Mouse (Mus musculus) hindbrain, postnatal 0 days (tissue): ENCODE measurements at regions not wholly inside any gene's neighbourhood (a gene's known extent, or its start where the extent isn't known, plus 50 kb on each side); places are given as distances from the start of the nearest gene placed in this dataset.

Source experiments
- ATAC-seq: fragments of 200-750 bp; cut with Nextera tagmentation; 2 replicates; pipeline ENCODE4 v1.8.0; 2017; ENCODE audit warnings: mild to moderate bottlenecking, moderate TSS enrichment, moderate library complexity
- DNase-seq: peaks from one replicate; pipeline ENCODE4 v3.0.0-alpha.2; 2015; ENCODE audit warnings: low spot score
- H3K27ac ChIP-seq: fragments of 300-500 bp; sonication (generic); 2 replicates; pipeline ENCODE4 v1.5.1; 2014; ENCODE audit warnings: mild to moderate bottlenecking
- H3K27me3 ChIP-seq: fragments of 300-500 bp; sonication (generic); 2 replicates; pipeline ENCODE4 v1.6.1; 2014; ENCODE audit warnings: low read length, mixed read lengths; ENCODE audit not compliant: insufficient read depth
- H3K36me3 ChIP-seq: fragments of 300-500 bp; sonication (generic); 2 replicates; pipeline ENCODE4 v1.6.1; 2014; ENCODE audit warnings: low read length, mixed read lengths; ENCODE audit not compliant: insufficient read depth
- H3K4me1 ChIP-seq: fragments of 300-500 bp; sonication (generic); 2 replicates; pipeline ENCODE4 v1.6.1; 2014; ENCODE audit warnings: antibody characterized with exemption, low read length, mixed read lengths; ENCODE audit not compliant: insufficient read depth
- H3K4me2 ChIP-seq: fragments of 300-500 bp; sonication (generic); 2 replicates; pipeline ENCODE4 v1.6.1; 2014; ENCODE audit warnings: low read depth, mild to moderate bottlenecking, low read length, moderate library complexity, mixed read lengths
- H3K4me3 ChIP-seq: fragments of 300-500 bp; sonication (generic); 2 replicates; pipeline ENCODE4 v1.5.1; 2014; ENCODE audit warnings: low read length
- H3K9ac ChIP-seq: fragments of 300-500 bp; sonication (generic); replicated peaks from 2 replicates; pipeline ENCODE4 v1.6.1; 2014; ENCODE audit warnings: mild to moderate bottlenecking, low read length, moderate library complexity, mixed read lengths
- H3K9me3 ChIP-seq: fragments of 300-500 bp; sonication (generic); 2 replicates; pipeline ENCODE4 v1.6.1; 2016; ENCODE audit warnings: low read length, mixed read lengths
- CTCF ChIP-seq: IDR thresholded peaks from 2 replicates; pipeline ENCODE4 v1.5.1; 2016; ENCODE audit warnings: antibody characterized with exemption, control low read depth, low read depth
- whole genome bisulfite sequencing: fragments of 180-500 bp; shearing (Covaris S2); extraction: QIAGEN DNeasy Blood & Tissue Kit; methylation state at CpG from one replicate; pipeline ENCODE4 v1.1.7; 2014; 5-methylcytosine and 5-hydroxymethylcytosine counted together

DNA sequence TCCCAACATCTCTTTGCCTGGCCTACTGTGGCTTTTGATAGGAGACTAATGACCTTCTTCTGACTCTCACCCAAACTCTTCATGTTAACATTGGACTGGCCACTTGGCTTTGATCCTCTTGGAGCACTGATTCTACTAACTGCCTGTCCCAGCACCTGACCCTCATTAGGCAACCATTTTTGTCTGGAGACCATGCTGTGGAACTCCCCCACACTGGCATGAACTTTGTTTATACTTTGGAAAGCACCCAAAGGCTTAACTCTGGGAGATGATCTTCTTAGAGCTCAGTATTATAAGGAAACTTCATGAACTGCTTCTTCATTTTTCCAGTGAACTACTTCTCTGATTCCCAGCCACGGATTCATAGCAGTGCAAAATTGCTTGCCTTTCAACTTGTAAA, 56.6 kb upstream of the P2ry10 start:
- DNase-seq (no peak), ATAC-seq (no peak)
- Histone ChIP-seq H3K9ac (no peak overlapping the region), H3K9me3 (no peaks in the 10 kb centered on the region), H3K4me3 (no peak overlapping the region), H3K4me1 (no peaks in the 10 kb centered on the region), H3K27ac (no peak overlapping the region), H3K4me2 (no peak overlapping the region), H3K36me3 (no peaks in the 10 kb centered on the region), H3K27me3 (no peaks in the 10 kb centered on the region)
- TF ChIP-seq CTCF, result no peak
- 57% methylated on average over 1 of the region's 1 CpGs for WGBS

DNA sequence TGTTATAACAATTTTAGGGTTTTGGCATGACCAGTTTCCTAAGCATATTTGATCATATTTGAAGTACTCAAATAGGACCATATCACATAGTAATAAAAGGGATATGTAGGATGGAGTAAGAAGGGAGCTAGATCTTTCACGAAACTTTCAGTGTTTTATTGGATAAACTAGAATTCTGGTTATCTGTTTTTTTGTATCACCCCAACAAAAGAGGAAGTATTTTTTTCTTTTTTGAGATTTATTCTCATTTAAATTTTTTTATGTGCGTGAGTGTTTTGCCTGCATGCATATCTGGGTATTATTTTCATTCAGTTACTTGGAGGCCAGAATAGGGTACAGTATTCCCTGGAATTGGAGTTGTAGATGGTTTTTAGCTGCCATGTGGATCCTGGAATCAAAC, 50.3 kb upstream of the P2ry10 start:
- DNase-seq (no peak), ATAC-seq (no peak)
- Histone ChIP-seq H3K4me2 (no peak overlapping the region), H3K4me1 (no peaks in the 10 kb centered on the region), H3K27me3 (no peaks in the 10 kb centered on the region), H3K27ac (no peak overlapping the region), H3K4me3 (no peak overlapping the region), H3K9me3 (no peaks in the 10 kb centered on the region), H3K9ac (no peak overlapping the region), H3K36me3 (no peaks in the 10 kb centered on the region)
- whole genome bisulfite sequencing, result 85% methylated on average over 2 of the region's 2 CpGs
- TF ChIP-seq CTCF, result no peak
